Mouse (Mus musculus) heart, postnatal 0 days (tissue): ENCODE data around the gene Sgms1.

Experiments
- CTCF ChIP-seq: IDR thresholded peaks from 2 replicates; pipeline ENCODE4 v1.5.1; 2016; ENCODE audit warnings: antibody characterized with exemption, control low read depth, low read depth
- EP300 ChIP-seq: IDR thresholded peaks from 2 replicates; pipeline ENCODE4 v1.6.1; 2016; ENCODE audit warnings: antibody characterized with exemption, low read depth

GRCm38 (mm10) chr19:32152529-32152928 is 237.0 kb downstream of the Sgms1 start:
- TF ChIP-seq CTCF (no peak), EP300 (no peak)
